ENCODE assay signal across 8 mouse cellular contexts in genomic region chr19:10831424-10831823, GRCm38 (mm10). TPM values are rescaled to one million over a fixed set of nuclear protein-coding genes. Genes with fewer than 3 reads are reported as not detected.
DNase-seq lines count a peak whose midpoint lies in the region; ATAC-seq lines count a peak whose summit lies in the region.

No protein-coding gene starts in this region.

- no peak for ATAC-seq in embryonic facial prominence, embryonic 11.5 days (replicated peaks; ENCODE audit: insufficient number of reproducible peaks, low FRiP score, low TSS enrichment, low read depth)
- peak; percentile 32 for ATAC-seq in inflammation-experienced regulatory T-cells, adult 6 months
- ATAC-seq in liver, embryonic 16.5 days (ENCODE audit: low read depth): peak; percentile 60; the same call in 1 of the 2 replicates

- DNase-seq in urinary bladder, adult 18-20 months (ENCODE audit: low spot score in 2 of 2): peak; percentile 35 to 49
- no peak for DNase-seq in urinary bladder, postnatal 10 days (ENCODE audit: low spot score)
- DNase-seq in adrenal gland, postnatal 36 days: peak; percentile 79 to 83
- peak; percentile 70 for DNase-seq in embryonic facial prominence, embryonic 11.5 days (ENCODE audit: low spot score)
- DNase-seq in right cerebral cortex, postnatal 4 days: peak; percentile 50
- DNase-seq in MN1 (ENCODE audit: low spot score): no peak

- no peak overlapping the region for H3K9ac ChIP-seq in embryonic facial prominence, embryonic 11.5 days (replicated peaks; ENCODE audit: low read length)
- no peak overlapping the region for H3K9ac ChIP-seq in liver, embryonic 16.5 days (ENCODE audit: low read depth, low read length)

- WGBS in embryonic facial prominence, embryonic 11.5 days: 9% methylated on average over 5 of the region's 5 CpGs
- WGBS in liver, embryonic 16.5 days (ENCODE audit: insufficient replicate concordance): 8% methylated on average over 5 of the region's 5 CpGs

- no peak overlapping the region for H3K4me3 ChIP-seq in embryonic facial prominence, embryonic 11.5 days (ENCODE audit: low read depth, low read length)
- H3K4me3 ChIP-seq in liver, embryonic 16.5 days (ENCODE audit: low read depth, low read length): no peak overlapping the region

- no peak overlapping the region for H3K4me2 ChIP-seq in embryonic facial prominence, embryonic 11.5 days (ENCODE audit: low read depth, low read length)
- no peak overlapping the region for H3K4me2 ChIP-seq in liver, embryonic 16.5 days (ENCODE audit: low read depth, low read length)

- H3K36me3 ChIP-seq in embryonic facial prominence, embryonic 11.5 days (replicated peaks; ENCODE audit: control insufficient read depth, insufficient read depth, low read depth, low read length): no peaks in the 10 kb centered on the region
- H3K36me3 ChIP-seq in liver, embryonic 16.5 days (ENCODE audit: control insufficient read depth, insufficient read depth): no peaks in the 10 kb centered on the region

- no peak overlapping the region for H3K27ac ChIP-seq in embryonic facial prominence, embryonic 11.5 days (replicated peaks; ENCODE audit: low read depth, low read length)
- no peak overlapping the region for H3K27ac ChIP-seq in liver, embryonic 16.5 days (ENCODE audit: low read length)

- no peaks in the 10 kb centered on the region for H3K27me3 ChIP-seq in embryonic facial prominence, embryonic 11.5 days (ENCODE audit: control insufficient read depth, insufficient read depth, low read length)
- H3K27me3 ChIP-seq in liver, embryonic 16.5 days (ENCODE audit: control insufficient read depth, insufficient read depth, low read depth, low read length): no peaks in the 10 kb centered on the region

- no peaks in the 10 kb centered on the region for H3K9me3 ChIP-seq in embryonic facial prominence, embryonic 11.5 days (replicated peaks; ENCODE audit: control insufficient read depth, low read length)
- no peaks in the 10 kb centered on the region for H3K9me3 ChIP-seq in liver, embryonic 16.5 days (replicated peaks; ENCODE audit: control insufficient read depth, low read length)

- H3K4me1 ChIP-seq in embryonic facial prominence, embryonic 11.5 days (ENCODE audit: control insufficient read depth, insufficient read depth, low read length): no peaks in the 10 kb centered on the region
- no peaks in the 10 kb centered on the region for H3K4me1 ChIP-seq in liver, embryonic 16.5 days (ENCODE audit: control insufficient read depth, low read depth, low read length)

RNA-seq across cellular contexts. Expression of gene Cd6, which starts 1.6 kb away (rescaled TPM):
- total RNA-seq in adrenal gland, postnatal 36 days (2021): under 1 TPM in 1 of 2 experiments, not detected in 1; 0.17 TPM
- polyA plus RNA-seq in embryonic facial prominence, embryonic 11.5 days (2014; fragmentation: Nextera tagmentation; extraction: Ambion mirVana): not detected in 2 replicates
- polyA plus RNA-seq in inflammation-experienced regulatory T-cells, adult 6 months (2017; shearing (Covaris generic)): 100 to 1,000 TPM; 356 to 569 (median 520) TPM
- 0.04 TPM in 1 of 2 replicates, not detected in the other for polyA plus RNA-seq in liver, embryonic 16.5 days (2015; fragmentation: Nextera tagmentation; extraction: Ambion mirVana)

RNA-seq across cellular contexts. Expression of gene Slc15a3, which starts 8.1 kb away (rescaled TPM):
- 1 to 10 TPM; 3.2 to 4.0 TPM for total RNA-seq in adrenal gland, postnatal 36 days (2021)
- polyA plus RNA-seq in embryonic facial prominence, embryonic 11.5 days (2014; fragmentation: Nextera tagmentation; extraction: Ambion mirVana): 0.24 and 0.67 TPM in 2 replicates
- 10 to 100 TPM in 1 of 3 experiments, 1 to 10 TPM in 2; 3.2 to 16.7 (median 3.3) TPM for polyA plus RNA-seq in inflammation-experienced regulatory T-cells, adult 6 months (2017; shearing (Covaris generic))
- 1.5 and 1.8 TPM in 2 replicates for polyA plus RNA-seq in liver, embryonic 16.5 days (2015; fragmentation: Nextera tagmentation; extraction: Ambion mirVana)

RNA-seq across cellular contexts. Expression of gene Tmem132a, which starts 38.3 kb away (rescaled TPM):
- 10 to 100 TPM; 34.5 to 36.1 TPM for total RNA-seq in adrenal gland, postnatal 36 days (2021)
- polyA plus RNA-seq in embryonic facial prominence, embryonic 11.5 days (2014; fragmentation: Nextera tagmentation; extraction: Ambion mirVana): 51.5 and 60.8 TPM in 2 replicates
- 1 to 10 TPM in 1 of 3 experiments, under 1 TPM in 1, not detected in 1; 0.86 to 1.0 TPM for polyA plus RNA-seq in inflammation-experienced regulatory T-cells, adult 6 months (2017; shearing (Covaris generic))
- 2.7 and 3.1 TPM in 2 replicates for polyA plus RNA-seq in liver, embryonic 16.5 days (2015; fragmentation: Nextera tagmentation; extraction: Ambion mirVana)

RNA-seq across cellular contexts. Expression of gene Tmem109, which starts 50.4 kb away (rescaled TPM):
- 100 to 1,000 TPM; 132 to 167 TPM for total RNA-seq in adrenal gland, postnatal 36 days (2021)
- polyA plus RNA-seq in embryonic facial prominence, embryonic 11.5 days (2014; fragmentation: Nextera tagmentation; extraction: Ambion mirVana): 64.9 and 67.5 TPM in 2 replicates
- 10 to 100 TPM; 55.3 to 75.6 (median 64.7) TPM for polyA plus RNA-seq in inflammation-experienced regulatory T-cells, adult 6 months (2017; shearing (Covaris generic))
- 16.9 and 20.0 TPM in 2 replicates for polyA plus RNA-seq in liver, embryonic 16.5 days (2015; fragmentation: Nextera tagmentation; extraction: Ambion mirVana)

Comparison
In these comparisons a context has a peak if more than half of its experiments do, and no peak if none do; other contexts are left out.
1. DNase-seq: peak in urinary bladder, adult 18-20 months (2 of 2), adrenal gland, postnatal 36 days (2 of 2), embryonic facial prominence, embryonic 11.5 days (single experiment) and right cerebral cortex, postnatal 4 days (single experiment); none in urinary bladder, postnatal 10 days (single experiment) and MN1 (single experiment).
2. RNA of gene Cd6, which starts 1.6 kb away (polyA plus RNA-seq): 356 to 569 TPM in inflammation-experienced regulatory T-cells, adult 6 months; 0.04 TPM in liver, embryonic 16.5 days and not detected in embryonic facial prominence, embryonic 11.5 days; every median in the first group is over 100 times any median in the second.
3. RNA of gene Tmem132a, which starts 38.3 kb away (polyA plus RNA-seq): 51.5 to 60.8 TPM in embryonic facial prominence, embryonic 11.5 days; 2.7 to 3.1 TPM in liver, embryonic 16.5 days and 0.86 to 1.0 TPM in inflammation-experienced regulatory T-cells, adult 6 months; every median in the first group is over 10 times any median in the second.